Mouse (Mus musculus): ENCODE measurements around the gene Chic1.

Gene Chic1

GRCm38 (mm10) chrX:103356287-103356686 is at the start of gene Chic1:
Gene Chic1 (plus strand): TSS chrX:103356476.
- peak; percentile 50 for DNase-seq (ENCODE audit: low spot score)

DNA sequence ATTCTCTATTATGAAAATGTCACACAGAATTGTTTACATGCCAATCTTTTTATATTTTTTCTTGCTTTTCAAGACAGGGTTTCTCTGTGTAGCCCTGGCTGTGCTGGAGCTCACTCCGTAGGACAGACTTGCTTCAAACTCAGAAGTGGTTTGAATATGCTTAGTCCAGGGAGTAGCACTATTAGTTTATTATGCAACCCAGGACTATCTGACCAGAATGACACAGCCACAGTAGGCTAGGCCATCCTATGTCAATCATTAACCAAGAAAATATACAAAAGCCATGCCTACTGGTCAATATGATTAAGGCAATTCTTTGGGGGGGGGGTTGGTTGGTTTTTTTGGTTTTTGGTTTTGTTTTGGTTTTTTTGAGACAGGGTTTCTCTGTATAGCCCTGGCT is 48.0 kb upstream of the Chic1 start:
- DNase-seq (ENCODE audit: low spot score): no peak

DNA sequence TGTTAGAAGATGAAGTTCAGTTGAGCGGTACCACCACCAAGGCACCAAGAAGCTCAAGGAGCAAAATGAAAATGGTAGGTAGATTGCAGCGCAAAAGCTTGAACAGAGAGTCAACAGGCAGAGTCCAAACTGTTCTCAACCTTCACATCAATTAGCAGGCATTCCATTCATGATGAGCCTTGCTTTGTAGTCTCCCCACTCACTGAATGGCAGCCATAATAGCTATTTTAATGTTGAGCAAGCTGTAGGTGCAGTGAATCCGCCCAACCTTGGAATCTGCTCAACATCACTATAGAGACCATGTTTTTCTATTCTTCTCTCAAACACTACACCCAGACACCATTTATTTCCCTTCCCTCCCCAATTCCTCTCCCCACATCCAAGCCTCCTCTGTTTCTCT is 44.6 kb upstream of the Chic1 start:
- DNase-seq (ENCODE audit: low spot score): no peak

GRCm38 (mm10) chrX:103314146-103314545 is 42.1 kb upstream of the Chic1 start:
- no peak for DNase-seq (ENCODE audit: low spot score)

DNA sequence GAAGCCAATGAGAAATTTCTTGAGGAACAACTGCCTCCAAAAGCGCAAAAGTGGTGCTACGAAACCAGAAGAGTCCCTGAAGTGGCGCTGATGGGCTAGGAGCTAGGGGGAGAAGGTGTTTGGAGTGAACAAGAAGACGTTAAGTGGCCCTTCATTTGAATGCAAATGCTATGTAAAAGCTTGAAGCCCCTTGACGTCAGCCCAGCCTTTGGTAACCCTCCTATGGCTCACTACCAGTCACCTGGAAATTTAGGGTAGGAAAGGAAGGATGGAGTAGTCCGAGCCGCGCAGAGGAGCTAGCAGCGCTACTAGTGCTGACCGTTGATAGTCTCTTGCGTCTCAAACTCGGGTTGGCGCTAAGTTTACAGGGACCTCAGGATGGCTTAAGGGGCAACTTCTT is 35.1 kb upstream of the Chic1 start, which contains the start of gene Cdx4:
Gene Cdx4 (plus strand): TSS at position 253 of the 400 bp plus-strand sequence.
- no peak for DNase-seq (ENCODE audit: low spot score)

DNA sequence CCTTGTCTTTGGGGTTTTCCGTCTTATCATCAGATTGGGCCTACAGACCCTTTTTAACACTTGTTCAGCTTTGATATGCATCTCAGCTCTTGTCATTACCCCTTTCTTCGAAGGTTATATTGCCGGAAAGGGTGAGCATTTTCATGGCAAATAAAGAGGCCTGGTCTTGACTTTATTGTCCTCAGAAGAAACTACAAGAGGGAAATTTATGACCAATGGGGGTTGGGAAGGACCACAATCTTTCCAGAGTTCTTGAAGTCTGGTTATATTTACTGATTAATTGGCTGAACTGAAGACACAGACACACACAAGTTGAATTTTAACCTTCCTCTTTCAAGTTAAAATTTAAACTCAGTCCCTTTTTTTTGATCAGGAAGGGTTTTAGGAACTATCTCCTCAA is 30.4 kb upstream of the Chic1 start:
- DNase-seq (ENCODE audit: low spot score): no peak

- DNase-seq (ENCODE audit: low spot score): no peak
Measured at GRCm38 (mm10) chrX:103329386-103329785, 26.9 kb upstream of the Chic1 start.

GRCm38 (mm10) chrX:103331125-103331858 is 25.0 kb upstream of the Chic1 start:
- no peak for DNase-seq (ENCODE audit: low spot score)

GRCm38 (mm10) chrX:103341369-103342113 is 14.7 kb upstream of the Chic1 start:
- DNase-seq (ENCODE audit: low spot score): no peak

DNA sequence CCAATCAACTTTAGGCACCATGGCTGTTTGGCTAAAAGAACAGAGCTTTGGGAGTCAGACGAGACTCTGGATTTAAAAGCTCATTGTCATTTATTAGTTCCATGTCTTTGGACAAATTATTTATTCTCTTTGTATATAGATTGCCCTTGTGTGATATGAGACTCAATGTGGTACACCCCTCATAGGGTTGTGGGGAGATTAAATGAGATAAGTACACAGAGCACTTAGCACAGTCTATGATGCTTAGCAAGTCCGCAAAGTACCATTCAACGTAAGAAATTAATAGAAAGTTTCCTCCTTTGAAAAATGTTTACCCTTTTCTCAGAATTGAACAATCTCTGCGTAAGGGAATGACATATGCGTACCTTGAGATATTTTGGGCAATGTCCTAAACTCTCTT is 492 bp upstream of the Chic1 start:
- DNase-seq (ENCODE audit: low spot score): no peak

- peak; percentile 0 for DNase-seq (ENCODE audit: low spot score)
Measured at GRCm38 (mm10) chrX:103356761-103357236, 523 bp downstream of the Chic1 start.

GRCm38 (mm10) chrX:103366201-103366600 is 9.9 kb downstream of the Chic1 start:
- DNase-seq (ENCODE audit: low spot score): no peak

GRCm38 (mm10) chrX:103368650-103369049 is 12.4 kb downstream of the Chic1 start:
- no peak for DNase-seq (ENCODE audit: low spot score)

DNA sequence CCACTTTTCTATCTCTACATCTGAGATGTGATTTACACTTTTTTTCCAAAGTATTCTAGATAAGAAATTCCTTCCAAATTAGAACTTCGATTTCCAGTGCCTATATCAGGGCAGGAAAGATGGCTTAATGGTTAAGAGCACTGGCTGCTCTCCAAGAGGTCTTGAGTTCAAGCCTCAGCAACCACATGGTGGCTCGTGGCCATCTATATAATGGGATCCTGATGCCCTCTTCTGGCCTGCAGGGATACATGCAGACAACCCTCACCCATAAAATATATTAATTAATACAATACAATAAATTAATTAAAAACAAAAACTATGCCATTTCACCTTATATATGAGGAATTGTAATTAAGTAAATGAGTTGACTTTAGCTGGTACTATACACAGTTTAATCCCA is 14.9 kb downstream of the Chic1 start:
- no peak for DNase-seq (ENCODE audit: low spot score)

GRCm38 (mm10) chrX:103371627-103372026 is 15.4 kb downstream of the Chic1 start:
- DNase-seq (ENCODE audit: low spot score): peak; percentile 1

DNA sequence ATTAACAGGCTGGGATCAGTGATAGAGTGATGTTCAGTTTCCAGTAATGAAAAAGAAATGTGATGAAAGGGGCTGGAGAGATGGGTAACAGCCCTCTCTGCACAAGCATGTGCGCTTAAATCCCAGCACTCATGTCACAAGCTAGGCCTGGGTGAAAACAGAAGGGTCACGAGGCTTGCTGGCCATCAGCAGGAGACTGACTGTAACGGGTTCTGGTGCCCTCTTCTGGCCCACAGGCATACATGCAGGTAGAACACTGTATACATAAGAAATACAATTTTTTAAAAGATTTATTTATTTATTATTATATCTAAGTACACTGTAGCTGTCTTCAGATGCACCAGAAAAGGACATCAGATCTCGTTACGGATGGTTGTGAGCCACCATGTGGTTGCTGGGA is 18.0 kb downstream of the Chic1 start:
- no peak for DNase-seq (ENCODE audit: low spot score)

- no peak for DNase-seq (ENCODE audit: low spot score)
Measured at GRCm38 (mm10) chrX:103384528-103384927, 28.3 kb downstream of the Chic1 start.

DNA sequence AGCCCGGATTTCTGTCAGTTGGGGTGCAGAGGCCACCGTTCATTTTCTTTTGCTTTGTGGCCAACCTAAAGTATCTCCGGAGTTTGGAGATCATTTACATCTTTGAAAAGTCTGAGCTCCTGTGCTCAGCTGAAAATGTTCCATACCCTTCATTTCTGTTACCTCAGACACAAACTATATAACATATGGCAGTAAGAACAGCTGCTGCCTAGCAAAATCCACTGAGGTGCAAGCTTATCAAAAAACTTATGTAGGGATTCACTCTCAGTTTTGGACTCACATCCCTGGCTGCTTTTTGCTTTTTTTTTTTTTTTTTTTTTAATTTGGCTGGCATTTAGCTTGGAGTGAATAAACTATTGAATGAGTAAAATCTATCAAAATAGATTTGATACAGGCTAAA is 31.9 kb downstream of the Chic1 start:
- no peak for DNase-seq (ENCODE audit: low spot score)

- peak; percentile 4 for DNase-seq (ENCODE audit: low spot score)
Measured at GRCm38 (mm10) chrX:103393841-103394240, 37.6 kb downstream of the Chic1 start.

DNA sequence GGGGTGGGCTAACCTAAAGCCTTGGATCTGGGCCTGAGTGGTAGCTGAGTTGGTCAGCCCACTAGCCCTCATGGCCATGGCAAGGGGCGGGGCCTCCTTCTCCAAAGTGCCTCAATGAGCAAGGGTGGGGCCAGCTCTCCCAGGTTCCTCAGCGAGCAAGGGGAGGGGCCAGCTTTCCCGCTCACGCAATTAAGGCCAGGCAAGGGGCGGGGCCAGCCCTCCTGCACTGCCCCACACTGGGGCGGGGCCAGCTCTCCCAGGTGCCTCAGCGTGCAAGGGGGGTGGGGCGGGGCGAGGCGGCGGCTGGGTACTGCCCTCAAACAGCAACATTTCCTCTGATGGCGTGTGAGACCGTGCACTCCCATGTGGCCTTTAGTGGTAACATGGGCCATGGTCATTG is 48.7 kb downstream of the Chic1 start:
- no peak for DNase-seq (ENCODE audit: low spot score)

GRCm38 (mm10) chrX:103414167-103414566 is 57.9 kb downstream of the Chic1 start, which contains the start of gene Tsx:
Gene Tsx (plus strand): TSS chrX:103414467.
- DNase-seq (ENCODE audit: low spot score): no peak

DNA sequence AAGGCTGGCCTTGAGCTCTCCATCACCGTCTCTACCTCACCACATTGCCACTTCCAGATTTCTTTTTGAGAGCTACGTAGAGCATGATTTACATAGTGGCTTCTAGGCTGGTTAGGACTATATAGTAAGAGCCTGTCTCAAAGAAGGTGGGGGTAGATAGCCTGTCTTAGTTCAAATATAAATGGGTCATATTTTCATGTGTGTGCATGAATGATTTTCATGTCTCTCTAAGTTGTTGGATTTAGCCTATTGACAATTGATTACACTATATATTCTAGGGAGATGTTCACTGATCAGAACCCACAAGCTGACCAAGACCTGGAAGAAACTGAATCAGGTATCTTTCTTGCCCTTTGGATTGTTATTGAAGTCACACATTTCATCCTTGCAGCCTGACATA is 65.4 kb downstream of the Chic1 start, which contains the start of gene Gm26992:
Gene Gm26992 (plus strand): TSS at position 301 of the 400 bp plus-strand sequence.
- no peak for DNase-seq (ENCODE audit: low spot score)

- no peak for DNase-seq (ENCODE audit: low spot score)
Measured at GRCm38 (mm10) chrX:103427677-103428076, 71.4 kb downstream of the Chic1 start.
